Mouse (Mus musculus): ENCODE results near the gene Osbpl9. TPM values are rescaled to one million over a fixed set of nuclear protein-coding genes. Genes with fewer than 3 reads are reported as not detected.

Osbpl9 gene
- polyA plus RNA-seq, 1 experiment from 2014 or later = 52.0 TPM

DNA sequence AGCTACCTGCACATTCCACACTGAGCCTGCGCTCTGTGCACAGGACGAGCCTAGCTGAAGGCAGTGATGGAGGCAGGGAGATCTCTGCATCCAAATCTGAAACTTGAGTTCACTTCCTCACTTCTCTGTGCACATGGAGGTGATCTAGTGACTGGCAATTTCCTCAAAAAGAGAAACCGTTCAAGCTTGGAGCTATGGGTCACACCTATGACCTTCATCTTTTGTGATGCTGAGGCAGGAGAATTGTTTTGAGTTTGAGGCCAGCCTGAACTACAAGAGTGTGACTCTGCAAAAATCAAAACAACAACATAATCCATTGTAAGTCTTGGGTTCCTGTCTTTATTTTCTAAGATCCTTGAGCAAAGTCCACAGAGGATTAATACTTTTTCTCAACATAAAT lies 128.8 kb downstream of the Osbpl9 start:
- Histone ChIP-seq H3K27me3 (ENCODE audit: control insufficient read depth, insufficient read depth, low read length) (no peaks in the 10 kb centered on the region), H3K4me1 (ENCODE audit: control insufficient read depth in 2 of 2, insufficient read depth in 2 of 2, low read length in 2 of 2) (peaks cover 11 to 12% of the 10 kb centered on the region in 2 experiments), H3K9ac (ENCODE audit: low read length) (no peak overlapping the region), H3K27ac (replicated peaks in 1 of 2; ENCODE audit: control insufficient read depth in 1 of 2, insufficient read depth in 1 of 2, low read depth in 2 of 2, low read length in 2 of 2) (no peak overlapping the region), H3K4me2 (ENCODE audit: low read length) (no peak overlapping the region), H3K4me3 (ENCODE audit: control insufficient read depth in 1 of 2, insufficient read depth in 1 of 2, low read depth in 1 of 2, low read length in 2 of 2) (no peak overlapping the region), H3K36me3 (ENCODE audit: control insufficient read depth, insufficient read depth, low read length) (peaks cover 44% of the 10 kb centered on the region), H3K9me3 (ENCODE audit: control insufficient read depth, low read length) (no peaks in the 10 kb centered on the region)
- no peak for ATAC-seq (ENCODE audit: insufficient number of reproducible peaks, insufficient read depth, low FRiP score, low read depth)
- 86% methylated on average over 3 of the region's 3 CpGs for WGBS

DNA sequence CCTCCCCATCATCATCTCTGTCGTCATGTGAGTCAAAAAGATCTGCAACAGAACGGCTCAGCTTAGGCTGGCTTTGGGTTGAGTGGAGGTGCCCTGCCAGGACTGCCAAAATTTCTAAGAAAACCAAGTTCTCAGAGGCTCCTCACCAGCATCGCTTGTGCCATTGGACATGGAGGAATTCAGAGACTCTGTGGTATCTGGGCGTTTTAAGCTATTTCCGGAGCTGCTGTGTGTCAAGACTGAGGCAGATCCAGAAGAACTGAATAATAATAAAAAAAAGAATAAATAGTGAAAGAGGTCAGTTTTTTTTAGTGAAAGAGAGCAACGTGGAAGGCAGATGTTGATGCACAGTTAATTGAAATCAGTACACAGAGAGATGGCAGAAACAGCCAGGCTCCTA lies 129.2 kb downstream of the Osbpl9 start:
- Histone ChIP-seq H3K27me3 (ENCODE audit: control insufficient read depth, insufficient read depth, low read length) (no peaks in the 10 kb centered on the region), H3K9ac (ENCODE audit: low read length) (no peak overlapping the region), H3K4me2 (ENCODE audit: low read length) (no peak overlapping the region), H3K27ac (replicated peaks in 1 of 2; ENCODE audit: control insufficient read depth in 1 of 2, insufficient read depth in 1 of 2, low read depth in 2 of 2, low read length in 2 of 2) (no peak overlapping the region), H3K36me3 (ENCODE audit: control insufficient read depth, insufficient read depth, low read length) (peaks cover 45% of the 10 kb centered on the region), H3K4me1 (ENCODE audit: control insufficient read depth in 2 of 2, insufficient read depth in 2 of 2, low read length in 2 of 2) (peaks cover 11 to 12% of the 10 kb centered on the region in 2 experiments), H3K9me3 (ENCODE audit: control insufficient read depth, low read length) (no peaks in the 10 kb centered on the region), H3K4me3 (ENCODE audit: control insufficient read depth in 1 of 2, insufficient read depth in 1 of 2, low read depth in 1 of 2, low read length in 2 of 2) (no peak overlapping the region)
- no peak for ATAC-seq (ENCODE audit: insufficient number of reproducible peaks, insufficient read depth, low FRiP score, low read depth)
- WGBS = 52% methylated on average over 6 of the region's 6 CpGs

DNA sequence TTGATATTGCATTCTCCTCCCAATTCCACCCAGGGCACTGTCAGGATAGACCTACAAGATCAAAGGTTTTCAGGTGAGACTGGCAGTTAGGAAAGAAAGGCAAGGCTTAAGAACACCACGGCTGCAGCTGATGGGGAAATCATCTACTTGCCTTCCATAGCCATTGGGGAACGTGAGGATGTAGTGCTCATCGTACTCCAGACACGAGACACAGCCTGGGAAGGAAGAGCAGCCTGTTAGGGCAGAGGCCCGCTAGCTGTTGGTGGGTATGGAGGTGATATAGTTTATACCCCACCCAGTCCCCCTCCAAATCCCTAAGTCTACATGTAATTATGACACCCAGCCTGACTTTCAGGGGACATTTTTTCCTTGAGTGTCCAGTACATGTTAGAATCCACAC lies 136.4 kb downstream of the Osbpl9 start:
- peaks cover 96% of the 10 kb centered on the region for H3K36me3 ChIP-seq (ENCODE audit: control insufficient read depth, insufficient read depth, low read length)
- no peaks in the 10 kb centered on the region for H3K4me1 ChIP-seq (ENCODE audit: control insufficient read depth in 2 of 2, insufficient read depth in 2 of 2, low read length in 2 of 2)
- H3K4me3 ChIP-seq (ENCODE audit: control insufficient read depth in 1 of 2, insufficient read depth in 1 of 2, low read depth in 1 of 2, low read length in 2 of 2) = no peak overlapping the region
- no peaks in the 10 kb centered on the region for H3K27me3 ChIP-seq (ENCODE audit: control insufficient read depth, insufficient read depth, low read length)
- H3K4me2 ChIP-seq (ENCODE audit: low read length) = no peak overlapping the region
- no peak overlapping the region for H3K27ac ChIP-seq (replicated peaks in 1 of 2; ENCODE audit: control insufficient read depth in 1 of 2, insufficient read depth in 1 of 2, low read depth in 2 of 2, low read length in 2 of 2)
- no peak for ATAC-seq (ENCODE audit: insufficient number of reproducible peaks, insufficient read depth, low FRiP score, low read depth)
- 92% methylated on average over 5 of the region's 5 CpGs for WGBS
- H3K9ac ChIP-seq (ENCODE audit: low read length) = no peak overlapping the region
- no peaks in the 10 kb centered on the region for H3K9me3 ChIP-seq (ENCODE audit: control insufficient read depth, low read length)

DNA sequence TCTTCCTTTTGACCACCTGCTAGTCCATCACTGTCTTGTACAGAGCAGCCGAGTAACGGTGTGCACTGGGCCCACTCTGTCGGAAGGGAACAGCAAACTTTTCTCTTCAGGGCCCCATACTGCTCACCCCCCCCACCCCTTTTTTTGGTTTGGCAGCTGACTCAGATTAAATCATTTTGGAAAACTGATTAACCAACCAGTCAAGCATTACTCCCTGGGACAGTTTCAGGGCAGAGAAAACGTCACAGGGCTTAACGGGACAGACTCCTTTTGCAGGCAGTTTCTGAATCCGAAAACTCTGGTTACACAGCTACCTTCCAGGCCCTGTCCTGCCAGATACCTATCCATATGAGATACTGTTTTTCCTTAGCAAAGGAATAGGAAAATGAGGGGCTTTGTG lies 137.1 kb downstream of the Osbpl9 start:
- ATAC-seq (ENCODE audit: insufficient number of reproducible peaks, insufficient read depth, low FRiP score, low read depth) = no peak
- H3K36me3 ChIP-seq (ENCODE audit: control insufficient read depth, insufficient read depth, low read length) = peaks cover 96% of the 10 kb centered on the region
- WGBS = 88% methylated on average over 6 of the region's 6 CpGs
- no peaks in the 10 kb centered on the region for H3K4me1 ChIP-seq (ENCODE audit: control insufficient read depth in 2 of 2, insufficient read depth in 2 of 2, low read length in 2 of 2)
- no peaks in the 10 kb centered on the region for H3K9me3 ChIP-seq (ENCODE audit: control insufficient read depth, low read length)
- H3K4me3 ChIP-seq (ENCODE audit: control insufficient read depth in 1 of 2, insufficient read depth in 1 of 2, low read depth in 1 of 2, low read length in 2 of 2) = no peak overlapping the region
- H3K27ac ChIP-seq (replicated peaks in 1 of 2; ENCODE audit: control insufficient read depth in 1 of 2, insufficient read depth in 1 of 2, low read depth in 2 of 2, low read length in 2 of 2) = no peak overlapping the region
- no peak overlapping the region for H3K9ac ChIP-seq (ENCODE audit: low read length)
- no peak overlapping the region for H3K4me2 ChIP-seq (ENCODE audit: low read length)
- H3K27me3 ChIP-seq (ENCODE audit: control insufficient read depth, insufficient read depth, low read length) = no peaks in the 10 kb centered on the region

DNA sequence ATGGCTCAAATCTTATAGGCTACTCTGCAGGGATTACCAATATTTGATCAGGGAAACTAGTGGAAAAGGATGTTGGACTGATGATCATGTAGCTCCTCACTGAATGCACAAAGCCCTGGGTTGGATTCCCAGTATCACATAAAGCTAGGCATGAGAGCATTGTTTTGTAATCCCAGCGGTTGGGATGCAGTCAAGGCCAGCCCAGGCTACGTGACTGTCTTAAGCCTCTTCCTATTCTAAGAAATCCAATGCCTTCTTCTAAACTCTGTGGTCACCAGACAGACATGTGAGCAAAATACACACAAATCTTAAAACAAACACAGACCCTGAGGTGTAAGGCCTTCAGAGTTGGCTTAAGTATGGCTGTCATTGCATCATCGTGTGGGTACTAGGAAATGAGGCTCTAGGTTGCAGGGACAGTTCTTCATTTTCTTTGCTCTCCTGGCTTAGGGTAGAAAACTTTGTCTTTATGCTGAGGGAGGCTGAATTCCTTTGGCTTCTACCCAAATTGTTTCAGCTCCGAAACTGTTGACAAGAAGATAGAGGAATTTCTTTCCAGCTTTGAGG lies 142.7 kb downstream of the Osbpl9 start:
- H3K36me3 ChIP-seq (ENCODE audit: control insufficient read depth, insufficient read depth, low read length) = peaks cover 97% of the 10 kb centered on the region
- no peak overlapping the region for H3K9ac ChIP-seq (ENCODE audit: low read length)
- H3K9me3 ChIP-seq (ENCODE audit: control insufficient read depth, low read length) = no peaks in the 10 kb centered on the region
- ATAC-seq (ENCODE audit: insufficient number of reproducible peaks, insufficient read depth, low FRiP score, low read depth) = no peak
- H3K27me3 ChIP-seq (ENCODE audit: control insufficient read depth, insufficient read depth, low read length) = no peaks in the 10 kb centered on the region
- H3K4me3 ChIP-seq (ENCODE audit: control insufficient read depth in 1 of 2, insufficient read depth in 1 of 2, low read depth in 1 of 2, low read length in 2 of 2) = no peak overlapping the region
- no peak overlapping the region for H3K4me2 ChIP-seq (ENCODE audit: low read length)
- H3K4me1 ChIP-seq (ENCODE audit: control insufficient read depth in 2 of 2, insufficient read depth in 2 of 2, low read length in 2 of 2) = no peaks in the 10 kb centered on the region
- no peak overlapping the region for H3K27ac ChIP-seq (replicated peaks in 1 of 2; ENCODE audit: control insufficient read depth in 1 of 2, insufficient read depth in 1 of 2, low read depth in 2 of 2, low read length in 2 of 2)
- WGBS = 79% methylated on average over 4 of the region's 4 CpGs

DNA sequence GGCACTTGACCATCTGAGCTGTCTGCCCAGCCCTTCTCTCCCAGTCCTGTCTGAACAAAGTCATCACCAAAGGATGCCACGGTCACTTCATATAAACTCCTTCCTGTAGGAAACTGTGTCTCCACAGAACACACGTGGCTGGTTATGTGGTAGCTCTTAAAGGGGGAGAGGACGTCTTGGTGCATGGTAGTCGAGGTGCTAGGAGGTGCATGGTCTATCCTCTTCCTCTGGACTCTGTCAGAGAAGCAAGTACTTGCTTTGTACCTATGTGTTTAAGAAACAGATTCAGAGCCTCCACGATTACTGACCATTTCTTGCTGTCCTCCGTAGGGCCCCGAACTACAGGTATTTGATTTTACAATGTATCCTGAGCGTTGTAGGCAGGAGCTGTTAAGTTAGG lies 144.4 kb downstream of the Osbpl9 start:
- no peak overlapping the region for H3K9ac ChIP-seq (ENCODE audit: low read length)
- 94% methylated on average over 8 of the region's 8 CpGs for WGBS
- no peak for ATAC-seq (ENCODE audit: insufficient number of reproducible peaks, insufficient read depth, low FRiP score, low read depth)
- no peaks in the 10 kb centered on the region for H3K4me1 ChIP-seq (ENCODE audit: control insufficient read depth in 2 of 2, insufficient read depth in 2 of 2, low read length in 2 of 2)
- H3K36me3 ChIP-seq (ENCODE audit: control insufficient read depth, insufficient read depth, low read length) = peaks cover 95% of the 10 kb centered on the region
- no peak overlapping the region for H3K4me2 ChIP-seq (ENCODE audit: low read length)
- H3K9me3 ChIP-seq (ENCODE audit: control insufficient read depth, low read length) = no peaks in the 10 kb centered on the region
- no peak overlapping the region for H3K27ac ChIP-seq (replicated peaks in 1 of 2; ENCODE audit: control insufficient read depth in 1 of 2, insufficient read depth in 1 of 2, low read depth in 2 of 2, low read length in 2 of 2)
- no peak overlapping the region for H3K4me3 ChIP-seq (ENCODE audit: control insufficient read depth in 1 of 2, insufficient read depth in 1 of 2, low read depth in 1 of 2, low read length in 2 of 2)
- H3K27me3 ChIP-seq (ENCODE audit: control insufficient read depth, insufficient read depth, low read length) = no peaks in the 10 kb centered on the region

DNA sequence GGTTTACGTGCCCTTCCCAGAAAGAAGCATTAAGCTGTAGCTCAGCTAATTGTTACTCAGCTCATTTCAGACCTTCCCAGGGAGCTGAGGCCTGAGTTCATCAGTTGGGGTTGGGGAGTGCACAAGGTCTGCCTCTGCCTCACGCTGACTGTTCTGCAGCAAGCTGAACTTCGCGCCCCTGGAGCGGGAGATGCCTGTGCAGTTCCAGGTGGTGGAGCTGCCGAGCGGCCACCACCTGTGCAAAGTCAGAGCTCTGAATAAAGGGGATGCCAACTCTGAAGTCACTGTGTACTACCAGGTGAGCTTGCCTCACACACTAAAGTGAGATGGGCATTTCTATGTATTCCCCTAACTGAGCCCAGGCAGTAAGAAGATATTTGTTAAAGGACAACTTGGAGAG lies 145.7 kb downstream of the Osbpl9 start:
- no peak overlapping the region for H3K4me2 ChIP-seq (ENCODE audit: low read length)
- WGBS = 86% methylated on average over 7 of the region's 7 CpGs
- peaks cover 92% of the 10 kb centered on the region for H3K36me3 ChIP-seq (ENCODE audit: control insufficient read depth, insufficient read depth, low read length)
- no peak overlapping the region for H3K27ac ChIP-seq (replicated peaks in 1 of 2; ENCODE audit: control insufficient read depth in 1 of 2, insufficient read depth in 1 of 2, low read depth in 2 of 2, low read length in 2 of 2)
- ATAC-seq (ENCODE audit: insufficient number of reproducible peaks, insufficient read depth, low FRiP score, low read depth) = no peak
- no peaks in the 10 kb centered on the region for H3K27me3 ChIP-seq (ENCODE audit: control insufficient read depth, insufficient read depth, low read length)
- no peaks in the 10 kb centered on the region for H3K4me1 ChIP-seq (ENCODE audit: control insufficient read depth in 2 of 2, insufficient read depth in 2 of 2, low read length in 2 of 2)
- H3K9me3 ChIP-seq (ENCODE audit: control insufficient read depth, low read length) = no peaks in the 10 kb centered on the region
- H3K9ac ChIP-seq (ENCODE audit: low read length) = no peak overlapping the region
- H3K4me3 ChIP-seq (ENCODE audit: control insufficient read depth in 1 of 2, insufficient read depth in 1 of 2, low read depth in 1 of 2, low read length in 2 of 2) = no peak overlapping the region

DNA sequence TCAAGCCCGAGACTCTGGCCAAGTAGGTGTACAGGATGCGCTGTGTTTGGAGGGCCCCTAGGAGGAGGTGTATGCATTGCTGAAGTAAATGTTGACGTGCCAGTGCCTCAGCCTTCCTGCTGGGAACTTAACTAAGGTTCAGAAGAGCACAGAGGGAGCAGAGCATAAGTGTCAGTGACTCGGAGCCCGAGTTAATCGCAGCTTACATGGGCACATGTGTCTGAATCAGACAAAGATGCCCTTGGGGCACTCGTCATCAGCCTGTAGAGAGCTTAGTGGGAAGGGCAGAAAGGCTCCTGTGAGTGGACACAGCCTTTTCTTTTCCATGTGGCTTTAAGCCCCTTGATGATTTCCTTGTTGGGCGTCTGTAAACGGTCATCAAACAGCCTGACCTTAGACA lies 148.1 kb downstream of the Osbpl9 start:
- H3K27ac ChIP-seq (replicated peaks in 1 of 2; ENCODE audit: control insufficient read depth in 1 of 2, insufficient read depth in 1 of 2, low read depth in 2 of 2, low read length in 2 of 2) = no peak overlapping the region
- no peak overlapping the region for H3K9ac ChIP-seq (ENCODE audit: low read length)
- 87% methylated on average over 9 of the region's 9 CpGs for WGBS
- no peaks in the 10 kb centered on the region for H3K27me3 ChIP-seq (ENCODE audit: control insufficient read depth, insufficient read depth, low read length)
- no peak for ATAC-seq (ENCODE audit: insufficient number of reproducible peaks, insufficient read depth, low FRiP score, low read depth)
- peaks cover 92% of the 10 kb centered on the region for H3K36me3 ChIP-seq (ENCODE audit: control insufficient read depth, insufficient read depth, low read length)
- no peaks in the 10 kb centered on the region for H3K9me3 ChIP-seq (ENCODE audit: control insufficient read depth, low read length)
- H3K4me2 ChIP-seq (ENCODE audit: low read length) = no peak overlapping the region
- H3K4me3 ChIP-seq (ENCODE audit: control insufficient read depth in 1 of 2, insufficient read depth in 1 of 2, low read depth in 1 of 2, low read length in 2 of 2) = no peak overlapping the region
- no peaks in the 10 kb centered on the region; a peak in 1 of 4 replicates for H3K4me1 ChIP-seq (ENCODE audit: control insufficient read depth in 2 of 2, insufficient read depth in 2 of 2, low read length in 2 of 2)
